Mouse (Mus musculus) midbrain, postnatal 0 days (tissue): ENCODE data around the gene Grasp. TPM values are rescaled to one million over a fixed set of nuclear protein-coding genes. Genes with fewer than 3 reads are reported as not detected.

Experiments
- ATAC-seq: fragments of 200-750 bp; cut with Nextera tagmentation; 2 replicates; pipeline ENCODE4 v1.8.0; 2017; ENCODE audit warnings: moderate number of reproducible peaks, mild to moderate bottlenecking, moderate TSS enrichment, moderate library complexity; ENCODE audit not compliant: low FRiP score
- DNase-seq: peaks from one replicate; pipeline ENCODE4 v3.0.0-alpha.2; 2015; ENCODE audit warnings: low spot score
- H3K27ac ChIP-seq: fragments of 300-500 bp; sonication (generic); 2 replicates; pipeline ENCODE4 v1.5.1; 2014; ENCODE audit warnings: low read depth, mild to moderate bottlenecking, low read length, mixed read lengths
- H3K27me3 ChIP-seq: fragments of 300-500 bp; sonication (generic); 2 replicates; pipeline ENCODE4 v1.6.1; 2014; ENCODE audit warnings: low read length, control low read depth, mixed read lengths; ENCODE audit not compliant: insufficient read depth
- H3K36me3 ChIP-seq: fragments of 300-500 bp; sonication (generic); 2 replicates; pipeline ENCODE4 v1.6.1; 2014; ENCODE audit warnings: low read length, control low read depth, mixed read lengths; ENCODE audit not compliant: insufficient read depth
- H3K4me1 ChIP-seq: fragments of 300-500 bp; sonication (generic); 2 replicates; pipeline ENCODE4 v1.6.1; 2014; ENCODE audit warnings: mild to moderate bottlenecking, control low read depth, antibody characterized with exemption, low read length, mixed read lengths; ENCODE audit not compliant: insufficient read depth
- H3K4me2 ChIP-seq: fragments of 300-500 bp; sonication (generic); 2 replicates; pipeline ENCODE4 v1.6.1; 2014; ENCODE audit warnings: low read depth, mild to moderate bottlenecking, low read length, mixed read lengths; ENCODE audit not compliant: poor library complexity, severe bottlenecking
- H3K4me3 ChIP-seq: fragments of 300-500 bp; sonication (generic); 2 replicates; pipeline ENCODE4 v1.5.1; 2014; ENCODE audit warnings: low read depth, mild to moderate bottlenecking, low read length, moderate library complexity
- H3K9ac ChIP-seq: fragments of 300-500 bp; sonication (generic); replicated peaks from 2 replicates; pipeline ENCODE4 v1.6.1; 2014; ENCODE audit warnings: mild to moderate bottlenecking, low read length, moderate library complexity, mixed read lengths; ENCODE audit not compliant: poor library complexity, severe bottlenecking
- H3K9me3 ChIP-seq: fragments of 300-500 bp; sonication (generic); 2 replicates; pipeline ENCODE4 v1.6.1; 2016; ENCODE audit warnings: low read length, control low read depth
- CTCF ChIP-seq: IDR thresholded peaks from 2 replicates; pipeline ENCODE4 v1.5.1; 2016; ENCODE audit warnings: antibody characterized with exemption, mild to moderate bottlenecking
- WGBS: fragments of 180-500 bp; shearing (Covaris S2); extraction: QIAGEN DNeasy Blood & Tissue Kit; methylation state at CpG from one replicate; pipeline ENCODE4 v1.1.7; 2014; 5-methylcytosine and 5-hydroxymethylcytosine counted together
- polyA plus RNA-seq: library from polyadenylated mRNA; unstranded; fragments of >200 nt; fragmentation: Nextera tagmentation; extraction: Ambion mirVana; gene quantifications from 2 replicates; pipeline ENCODE4 v1.2.1, GENCODE M21; 2015
- total RNA-seq: library from RNA; depleted of rRNA; stranded (reverse); fragments of >200 nt; gene quantifications from 2 replicates; pipeline ENCODE4 v1.2.3, GENCODE M21; 2014

Grasp gene
- total and polyA plus RNA-seq, 2 experiments from 2014 or later = 1.9 to 7.7 TPM

GRCm38 (mm10) chr15:101184300-101184699, 39.7 kb upstream of the Grasp start:
- Histone ChIP-seq H3K9ac (no peak overlapping the region), H3K9me3 (no peaks in the 10 kb centered on the region), H3K27me3 (no peaks in the 10 kb centered on the region), H3K36me3 (peaks cover 8% of the 10 kb centered on the region; the same call in 1 of the 2 replicates), H3K4me3 (no peak overlapping the region), H3K27ac (no peak overlapping the region), H3K4me1 (no peaks in the 10 kb centered on the region; the same call in 1 of the 2 replicates), H3K4me2 (no peak overlapping the region)
- ATAC-seq (no peak), DNase-seq (no peak)
- 98% methylated on average over 8 of the region's 8 CpGs for WGBS
- no peak for TF ChIP-seq CTCF

GRCm38 (mm10) chr15:101185549-101185948, 38.4 kb upstream of the Grasp start:
- Histone ChIP-seq H3K4me2 (no peak overlapping the region), H3K36me3 (peaks cover 8% of the 10 kb centered on the region; the same call in 1 of the 2 replicates), H3K9ac (no peak overlapping the region), H3K27me3 (no peaks in the 10 kb centered on the region), H3K4me3 (no peak overlapping the region), H3K27ac (no peak overlapping the region), H3K9me3 (no peaks in the 10 kb centered on the region), H3K4me1 (no peaks in the 10 kb centered on the region; the same call in 1 of the 2 replicates)
- ATAC-seq (no peak), DNase-seq (no peak)
- peak; percentile 40 for TF ChIP-seq CTCF
- 96% methylated on average over 3 of the region's 3 CpGs for WGBS

- peaks cover 8% of the 10 kb centered on the region; the same call in 1 of the 2 replicates for H3K36me3 ChIP-seq
- no peak for ATAC-seq
- H3K4me3 ChIP-seq = no peak overlapping the region
- no peaks in the 10 kb centered on the region for H3K4me1 ChIP-seq
- H3K9ac ChIP-seq = no peak overlapping the region
- H3K27me3 ChIP-seq = no peaks in the 10 kb centered on the region
- H3K9me3 ChIP-seq = no peaks in the 10 kb centered on the region
- H3K4me2 ChIP-seq = no peak overlapping the region
- WGBS = 91% methylated on average over 5 of the region's 5 CpGs
- no peak for DNase-seq
- peak; percentile 52 for TF ChIP-seq CTCF
- no peak overlapping the region for H3K27ac ChIP-seq
These were observed 36.1 kb upstream of the Grasp start for GRCm38 (mm10) chr15:101187907-101188306.

DNA sequence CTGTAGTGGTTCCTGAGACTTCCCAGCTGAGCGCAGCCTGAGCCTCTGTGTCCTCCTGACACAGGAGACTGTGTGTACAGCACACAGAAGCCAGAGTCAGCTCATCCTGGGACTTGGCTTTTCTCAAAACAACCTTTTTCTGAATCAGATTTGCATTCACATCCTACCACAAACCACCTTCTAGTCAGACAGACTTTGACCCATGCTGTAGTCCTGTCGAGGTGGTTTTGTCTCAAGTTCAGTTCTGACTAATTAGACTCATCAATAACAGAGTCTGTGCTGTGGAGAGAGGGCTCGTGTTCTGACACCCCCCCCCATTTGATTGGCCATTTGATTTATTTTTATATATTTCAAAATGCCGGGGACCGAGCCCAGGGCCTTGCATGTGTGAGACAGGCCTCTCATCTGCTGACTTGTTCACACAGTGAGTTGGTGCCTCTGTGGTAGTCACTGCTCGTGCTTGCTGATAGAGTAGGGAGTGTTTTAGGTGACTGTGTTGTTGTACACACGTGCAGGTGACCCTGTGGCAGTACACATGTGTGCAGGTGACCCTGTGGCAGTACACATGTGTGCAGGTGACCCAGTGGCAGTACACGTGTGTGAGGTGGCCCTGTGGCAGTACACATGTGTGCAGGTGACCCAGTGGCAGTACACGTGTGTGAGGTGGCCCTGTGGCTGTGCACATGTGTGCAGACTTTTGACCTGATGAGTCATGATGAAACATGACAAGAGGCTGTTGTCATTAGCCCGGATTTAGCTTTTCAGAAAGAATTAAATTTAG, 33.8 kb upstream of the Grasp start:
- 88% methylated on average over 10 of the region's 10 CpGs for WGBS
- ATAC-seq (no peak), DNase-seq (no peak)
- no peak overlapping the region for H3K27ac ChIP-seq
- no peak overlapping the region for H3K4me2 ChIP-seq
- no peak overlapping the region for H3K9ac ChIP-seq
- TF ChIP-seq CTCF = no peak
- peaks cover 20% of the 10 kb centered on the region for H3K36me3 ChIP-seq
- H3K4me3 ChIP-seq = no peak overlapping the region
- no peaks in the 10 kb centered on the region for H3K27me3 ChIP-seq
- no peaks in the 10 kb centered on the region for H3K4me1 ChIP-seq
- H3K9me3 ChIP-seq = no peaks in the 10 kb centered on the region

DNA sequence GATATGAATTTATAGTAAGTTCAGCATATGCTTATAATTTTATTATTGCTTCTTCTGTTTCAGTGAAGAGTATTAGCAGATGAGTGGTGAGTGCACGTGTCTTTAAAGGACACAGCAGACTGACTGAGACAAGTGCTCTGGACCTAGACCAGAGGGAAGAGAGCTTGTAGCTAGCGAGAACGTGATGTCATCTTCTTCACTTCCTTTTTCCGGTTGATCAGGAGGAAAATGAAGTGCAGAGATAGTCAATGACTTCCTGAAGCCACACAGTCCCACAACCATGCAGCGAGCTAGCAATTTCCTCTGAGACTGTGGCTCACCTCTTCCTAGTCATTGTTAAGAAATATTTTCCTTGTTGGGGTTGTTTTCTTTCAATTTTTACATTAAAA, 33.2 kb upstream of the Grasp start:
- ATAC-seq = no peak

GRCm38 (mm10) chr15:101191459-101192259, 32.3 kb upstream of the Grasp start:
- Histone ChIP-seq H3K27ac (0 out of 2 replicates have a peak overlapping the region, but pooled peaks have one; percentile 18), H3K9me3 (no peaks in the 10 kb centered on the region), H3K27me3 (no peaks in the 10 kb centered on the region), H3K9ac (no peak overlapping the region), H3K4me1 (no peaks in the 10 kb centered on the region), H3K4me3 (no peak overlapping the region), H3K4me2 (no peak overlapping the region), H3K36me3 (peaks cover 23% of the 10 kb centered on the region)
- WGBS = 20% methylated on average over 13 of the region's 13 CpGs
- peak; percentile 28 for DNase-seq
- TF ChIP-seq CTCF = no peak
- ATAC-seq = no peak

More for the DNA sequence above, 33.2 kb upstream of the Grasp start:
- no peak overlapping the region for H3K4me2 ChIP-seq
- no peaks in the 10 kb centered on the region for H3K4me1 ChIP-seq
- H3K27ac ChIP-seq = no peak overlapping the region
- WGBS = 78% methylated on average over 5 of the region's 5 CpGs
- TF ChIP-seq CTCF = no peak
- H3K4me3 ChIP-seq = no peak overlapping the region
- no peaks in the 10 kb centered on the region for H3K9me3 ChIP-seq
- no peaks in the 10 kb centered on the region for H3K27me3 ChIP-seq
- H3K36me3 ChIP-seq = peaks cover 26% of the 10 kb centered on the region
- DNase-seq = no peak
- no peak overlapping the region for H3K9ac ChIP-seq
